Mouse (Mus musculus): ENCODE data around the gene Acmsd. TPM values are rescaled to one million over a fixed set of nuclear protein-coding genes. Genes with fewer than 3 reads are reported as not detected.

Gene Acmsd
- polyA plus RNA-seq, 1 experiment: 0.06 TPM

- no peak for TF ChIP-seq GATA1 (IDR thresholded peaks at IDR 0.05; ENCODE audit: low read length)
Observed at GRCm38 (mm10) chr1:127766741-127767140, 37.5 kb downstream of the Acmsd start.

DNA sequence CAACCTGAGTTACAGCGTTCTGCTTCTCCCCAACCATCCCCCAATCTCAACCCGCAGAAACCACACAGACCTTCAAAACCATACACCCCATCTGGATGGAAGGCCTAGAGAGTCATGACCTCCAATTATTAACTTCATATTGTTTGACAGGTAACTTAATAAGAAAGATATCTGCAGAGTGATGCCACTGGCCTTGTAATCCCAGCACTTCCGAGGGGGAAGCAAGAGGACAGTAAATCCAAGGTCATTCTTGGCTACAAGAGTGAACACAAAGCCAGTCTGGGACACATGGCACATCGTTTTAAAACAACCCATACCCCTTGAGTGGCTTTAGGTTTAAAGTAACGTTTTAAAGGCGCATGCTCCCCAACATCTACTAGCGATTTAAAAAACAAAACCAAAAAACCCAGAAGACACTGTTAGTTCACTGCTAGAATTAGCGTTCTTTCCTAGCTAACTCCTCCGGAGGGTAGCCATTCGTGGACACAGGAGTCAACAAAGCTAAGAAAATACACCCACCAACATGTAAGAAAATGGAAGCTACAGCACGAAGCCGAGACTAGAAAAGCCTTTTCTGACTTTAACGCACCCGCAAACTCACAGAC is 44.1 kb downstream of the Acmsd start:
- no peak for TF ChIP-seq GATA1 (IDR thresholded peaks at IDR 0.05; ENCODE audit: low read length)

- TF ChIP-seq GATA1 (IDR thresholded peaks at IDR 0.05; ENCODE audit: low read length): no peak
Observed at GRCm38 (mm10) chr1:127773803-127774500, 44.7 kb downstream of the Acmsd start, which contains the start of gene Ccnt2. TSS of gene Ccnt2 (plus strand) at chr1:127774164.

GRCm38 (mm10) chr1:127774501-127774880 is 45.3 kb downstream of the Acmsd start:
- no peak for TF ChIP-seq GATA1 (IDR thresholded peaks at IDR 0.05; ENCODE audit: low read length)

DNA sequence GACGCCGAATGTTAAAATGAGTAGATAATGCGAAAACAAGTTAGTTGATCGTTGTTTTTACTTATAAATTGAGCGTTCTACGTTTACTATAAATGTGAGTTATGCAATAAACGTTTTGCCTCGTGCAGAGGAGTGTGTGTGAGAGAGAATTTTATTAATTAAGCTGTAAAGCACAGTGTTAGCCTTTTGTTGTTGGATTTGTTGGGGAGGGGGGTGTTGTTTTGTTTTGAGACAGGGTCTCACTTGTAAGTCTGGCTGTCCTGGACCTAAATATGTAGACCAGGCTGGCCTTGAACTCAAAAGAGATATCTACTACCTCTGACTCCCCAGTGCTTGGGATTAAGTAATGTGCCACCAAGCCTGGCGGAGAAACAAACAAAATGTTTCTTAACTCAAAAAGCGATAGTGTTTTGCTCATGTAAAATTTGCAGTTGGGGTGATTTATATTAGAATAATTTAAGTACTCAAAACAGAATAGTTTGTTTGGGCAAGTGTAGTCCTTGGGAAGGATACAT is 46.0 kb downstream of the Acmsd start:
- no peak for TF ChIP-seq GATA1 (IDR thresholded peaks at IDR 0.05; ENCODE audit: low read length)

GRCm38 (mm10) chr1:127776246-127776645 is 47.0 kb downstream of the Acmsd start:
- no peak for TF ChIP-seq GATA1 (IDR thresholded peaks at IDR 0.05; ENCODE audit: low read length)

- no peak for TF ChIP-seq GATA1 (IDR thresholded peaks at IDR 0.05; ENCODE audit: low read length)
Observed at GRCm38 (mm10) chr1:127778611-127779010, 49.4 kb downstream of the Acmsd start.

GRCm38 (mm10) chr1:127780142-127780541 is 50.9 kb downstream of the Acmsd start:
- TF ChIP-seq GATA1 (IDR thresholded peaks at IDR 0.05; ENCODE audit: low read length): no peak

DNA sequence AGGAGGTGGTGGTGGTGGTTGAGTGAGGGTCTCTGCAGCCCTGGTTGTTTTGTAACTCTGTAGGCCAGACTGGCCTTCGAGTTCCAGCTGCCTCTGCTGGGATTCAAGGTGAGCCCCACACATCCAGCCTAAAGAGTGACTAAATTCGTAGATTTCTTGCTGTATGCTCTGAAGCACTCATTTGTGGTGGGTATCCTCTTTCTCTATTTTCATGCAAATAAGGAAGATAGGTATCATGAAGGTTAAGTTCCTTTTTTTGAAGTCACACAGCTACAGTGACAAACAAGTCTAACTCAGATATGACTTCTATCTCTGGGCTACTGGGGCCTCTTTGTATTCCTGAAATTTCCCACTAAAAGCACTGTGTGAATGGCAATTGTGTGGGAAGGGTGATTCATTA is 51.6 kb downstream of the Acmsd start:
- no peak for TF ChIP-seq GATA1 (IDR thresholded peaks at IDR 0.05; ENCODE audit: low read length)

DNA sequence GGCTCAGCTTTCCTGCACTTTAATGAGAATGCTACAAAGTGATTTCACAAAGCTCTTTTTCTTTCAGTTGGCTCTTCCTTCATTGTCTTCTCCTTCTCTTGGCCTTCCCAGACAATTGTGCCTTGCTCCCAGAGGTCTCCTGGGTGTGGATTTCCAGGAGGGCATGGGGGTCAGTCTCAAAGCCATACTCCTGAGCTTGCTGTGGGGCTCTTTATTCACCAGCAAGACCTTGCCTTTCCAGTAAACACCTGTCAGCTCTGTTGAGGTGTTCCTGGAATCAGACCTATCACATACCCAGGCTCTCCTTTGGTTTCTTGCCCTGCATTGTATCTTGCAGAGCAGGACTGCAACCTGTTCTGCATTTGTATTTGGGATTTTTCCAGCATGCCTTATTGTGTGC is 54.6 kb downstream of the Acmsd start:
- no peak for TF ChIP-seq GATA1 (IDR thresholded peaks at IDR 0.05; ENCODE audit: low read length)

DNA sequence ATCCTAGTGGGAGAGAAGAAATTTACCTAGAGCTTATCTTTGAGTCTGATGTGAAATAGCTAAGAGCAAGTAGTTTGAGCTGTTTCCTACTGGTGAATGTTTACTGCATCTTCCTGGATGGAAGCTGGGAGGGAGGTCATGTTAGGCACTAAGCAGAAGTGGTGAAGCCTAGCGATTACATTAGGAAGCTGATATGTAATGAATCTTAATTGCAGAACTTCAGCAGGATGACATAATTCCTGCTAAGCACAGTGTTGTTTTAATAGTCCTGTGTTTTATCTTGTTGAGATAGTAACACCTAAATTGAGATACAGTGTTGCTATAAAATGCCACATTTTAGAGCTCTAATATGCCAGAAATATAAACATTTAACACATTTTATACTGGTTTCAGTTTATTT is 56.7 kb downstream of the Acmsd start:
- no peak for TF ChIP-seq GATA1 (IDR thresholded peaks at IDR 0.05; ENCODE audit: low read length)

DNA sequence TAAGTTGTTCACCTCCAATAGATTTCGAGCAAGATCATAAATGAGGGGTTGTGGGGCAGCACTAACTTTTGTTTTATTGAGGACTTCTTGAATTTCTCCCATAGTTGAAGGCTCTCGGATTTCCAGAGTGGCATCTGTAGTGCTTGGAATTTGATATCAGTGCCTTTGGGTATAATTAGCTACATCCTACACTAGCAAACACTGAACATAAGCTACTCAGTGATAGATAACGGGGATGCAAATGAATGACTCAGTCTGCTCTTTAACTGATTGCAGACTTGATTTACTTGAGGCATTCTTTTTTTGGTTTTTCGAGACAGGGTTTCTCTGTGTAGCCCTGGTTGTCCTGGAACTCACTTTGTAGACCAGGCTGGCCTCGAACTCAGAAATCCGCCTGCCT is 59.7 kb downstream of the Acmsd start:
- TF ChIP-seq GATA1 (IDR thresholded peaks at IDR 0.05; ENCODE audit: low read length): no peak

- no peak for TF ChIP-seq GATA1 (IDR thresholded peaks at IDR 0.05; ENCODE audit: low read length)
Observed at GRCm38 (mm10) chr1:127793459-127793858, 64.2 kb downstream of the Acmsd start.

DNA sequence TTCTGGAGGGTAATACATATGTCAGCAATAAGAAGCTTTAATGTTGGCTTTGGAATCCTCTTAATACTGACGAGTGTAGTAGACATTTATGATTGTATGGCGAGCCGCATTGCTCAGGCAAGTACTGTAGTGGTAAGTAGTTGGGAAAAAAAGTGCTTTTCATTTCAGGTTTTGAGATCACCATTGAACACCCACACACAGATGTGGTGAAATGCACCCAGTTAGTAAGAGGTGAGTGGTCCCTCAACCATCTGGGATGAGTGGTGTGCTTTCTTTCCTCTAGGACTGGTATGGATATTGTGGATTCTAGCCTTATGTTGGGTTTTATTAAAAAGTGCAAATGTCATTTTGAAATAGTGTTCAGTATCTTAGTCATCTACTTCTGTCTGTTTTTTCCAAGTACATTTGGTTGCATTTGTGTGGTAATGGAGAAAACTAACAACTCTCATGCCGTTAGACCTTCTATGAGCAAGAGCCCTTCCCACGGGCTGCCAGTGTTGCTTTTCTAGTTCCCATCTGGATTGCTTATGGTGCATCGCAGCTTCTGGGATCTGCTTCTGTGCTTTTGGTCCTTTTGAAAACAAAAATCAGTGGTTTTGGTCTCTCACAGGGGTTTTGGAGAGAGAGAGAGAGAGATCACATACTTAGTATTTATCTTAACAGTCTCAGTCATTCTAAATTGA is 66.0 kb downstream of the Acmsd start:
- TF ChIP-seq GATA1 (IDR thresholded peaks at IDR 0.05; ENCODE audit: low read length): no peak

GRCm38 (mm10) chr1:127796341-127796740 is 67.1 kb downstream of the Acmsd start:
- TF ChIP-seq GATA1 (IDR thresholded peaks at IDR 0.05; ENCODE audit: low read length): no peak

DNA sequence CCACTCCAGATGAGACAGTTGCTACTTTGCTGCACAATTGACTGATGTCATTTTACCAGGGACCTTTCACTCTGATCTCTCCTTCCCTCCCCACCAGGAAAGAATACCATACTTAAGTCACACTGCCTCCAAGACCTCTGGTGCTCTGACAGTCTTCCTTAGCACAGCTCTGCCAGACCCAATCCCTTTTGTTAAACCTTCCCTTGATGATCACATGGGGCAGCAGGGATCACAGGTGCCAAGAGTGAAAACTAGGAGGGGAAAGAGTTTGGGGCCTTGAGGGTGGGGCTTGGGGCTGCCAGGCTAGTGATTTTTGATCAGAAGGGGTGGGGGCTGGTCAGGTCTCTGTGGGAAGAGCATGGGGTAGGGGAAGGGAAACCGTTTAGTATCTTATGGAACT is 67.5 kb downstream of the Acmsd start:
- no peak for TF ChIP-seq GATA1 (IDR thresholded peaks at IDR 0.05; ENCODE audit: low read length)

Measured in G1E-ER4 (cell line).